18 mouse cellular contexts compared by ENCODE assay signal in the genomic region with DNA sequence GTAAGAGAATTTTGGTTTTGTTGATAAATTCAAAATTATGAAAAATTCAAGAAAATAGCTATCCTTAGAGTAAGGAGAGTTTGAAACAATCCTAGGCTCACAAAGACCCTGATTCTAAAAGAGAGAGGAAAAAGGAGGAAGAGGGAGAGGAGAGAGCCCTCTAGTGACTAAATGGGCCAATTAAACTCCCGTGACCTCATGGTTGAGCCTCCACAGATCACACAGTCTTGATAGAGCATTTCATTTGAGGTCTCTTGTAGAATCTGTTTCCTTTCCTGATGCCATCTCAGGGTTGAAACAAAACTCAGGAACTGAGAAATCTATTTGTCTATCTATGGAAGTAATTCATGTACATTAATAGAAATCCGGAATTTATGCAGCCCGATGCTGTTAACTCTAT.
A peak's percentile ranks its signal among the peaks of the same experiment; 100 is the strongest.
DNase-seq lines count a peak whose midpoint lies in the region; ATAC-seq and TF ChIP-seq lines count a peak whose summit lies in the region.
"Had no signal": no experiment of that assay in that cellular context is flagged by ENCODE, and none has a peak within 500 bp of the region (broad histone marks: within the 10 kb centered on the region; RNA-seq: fewer than 3 reads in every experiment).

No protein-coding gene starts in this region.

- no peak overlapping the region for H3K4me3 ChIP-seq in embryonic facial prominence, embryonic 11.5 days (ENCODE audit: low read depth, low read length)
- no peak overlapping the region for H3K4me3 ChIP-seq in embryonic facial prominence, embryonic 10.5 days
- H3K4me3 ChIP-seq in left cerebral cortex, adult 2 months, result no peak overlapping the region
- H3K4me3 ChIP-seq: embryonic facial prominence, embryonic 15.5 days; heart, embryonic 12.5 days; hindbrain, embryonic 12.5 days; midbrain, embryonic 10.5 days; neural tube, embryonic 12.5 days had no signal

- H3K27me3 ChIP-seq in embryonic facial prominence, embryonic 11.5 days (ENCODE audit: control insufficient read depth, insufficient read depth, low read length), result no peaks in the 10 kb centered on the region
- no peaks in the 10 kb centered on the region for H3K27me3 ChIP-seq in embryonic facial prominence, embryonic 10.5 days (replicated peaks; ENCODE audit: low read depth, poor library complexity, severe bottlenecking)

- no peak overlapping the region for H3K4me2 ChIP-seq in embryonic facial prominence, embryonic 11.5 days (ENCODE audit: low read depth, low read length)
- H3K4me2 ChIP-seq: embryonic facial prominence, embryonic 15.5 days; heart, embryonic 12.5 days; hindbrain, embryonic 12.5 days; neural tube, embryonic 12.5 days had no signal

- 68% methylated on average over 3 of the region's 3 CpGs for WGBS in embryonic facial prominence, embryonic 11.5 days
- 71% methylated on average over 3 of the region's 3 CpGs for WGBS in embryonic facial prominence, embryonic 10.5 days

- H3K9ac ChIP-seq in embryonic facial prominence, embryonic 11.5 days (replicated peaks; ENCODE audit: low read length), result no peak overlapping the region
- H3K9ac ChIP-seq: embryonic facial prominence, embryonic 15.5 days; heart, embryonic 12.5 days; hindbrain, embryonic 12.5 days; neural tube, embryonic 12.5 days had no signal

- TF ChIP-seq CTCF in left cerebral cortex, adult 2 months (IDR thresholded peaks at IDR 0.05), result peak; percentile 38

- no peak overlapping the region for H3K27ac ChIP-seq in embryonic facial prominence, embryonic 11.5 days (replicated peaks; ENCODE audit: low read depth, low read length)
- no peak overlapping the region for H3K27ac ChIP-seq in embryonic facial prominence, embryonic 10.5 days (replicated peaks)
- no peak overlapping the region for H3K27ac ChIP-seq in left cerebral cortex, adult 2 months
- H3K27ac ChIP-seq: embryonic facial prominence, embryonic 15.5 days; hindbrain, embryonic 12.5 days; midbrain, embryonic 10.5 days; neural tube, embryonic 12.5 days had no signal

- no peaks in the 10 kb centered on the region for H3K36me3 ChIP-seq in embryonic facial prominence, embryonic 11.5 days (replicated peaks; ENCODE audit: control insufficient read depth, insufficient read depth, low read depth, low read length)
- no peaks in the 10 kb centered on the region for H3K36me3 ChIP-seq in embryonic facial prominence, embryonic 10.5 days (replicated peaks)
- H3K36me3 ChIP-seq: embryonic facial prominence, embryonic 15.5 days; heart, embryonic 12.5 days; hindbrain, embryonic 12.5 days; midbrain, embryonic 10.5 days; neural tube, embryonic 12.5 days had no signal

- intact Hi-C loops in left cerebral cortex, adult 2 months (cut with DNase I), result no loop called here
- intact Hi-C loops in left cerebral cortex, postnatal 14 days (cut with DNase I), result loop anchor here (5.0 kb wide), 2 partner anchors 51 to 406 kb away; no protein-coding TSS in a partner anchor
- intact Hi-C loops in gastrocnemius, postnatal 14 days (cut with DNase I; ENCODE audit: low total_unique reads), result no loop called here

- no peaks in the 10 kb centered on the region for H3K4me1 ChIP-seq in embryonic facial prominence, embryonic 11.5 days (ENCODE audit: control insufficient read depth, insufficient read depth, low read length)
- no peaks in the 10 kb centered on the region for H3K4me1 ChIP-seq in embryonic facial prominence, embryonic 10.5 days
- H3K4me1 ChIP-seq: embryonic facial prominence, embryonic 15.5 days; hindbrain, embryonic 12.5 days; midbrain, embryonic 10.5 days; neural tube, embryonic 12.5 days had no signal

- DNase-seq in embryonic facial prominence, embryonic 11.5 days (ENCODE audit: low spot score), result peak; percentile 33
- no peak for DNase-seq in embryonic facial prominence, embryonic 10.5 days (ENCODE audit: low spot score)
- DNase-seq in left cerebral cortex, adult 2 months (ENCODE audit: extremely low spot score in 1 of 2, low spot score in 2 of 2), result no peak
- no peak for DNase-seq in left cerebral cortex, postnatal 14 days (ENCODE audit: low spot score in 2 of 2)
- peak; percentile 22 for DNase-seq in 416B (ENCODE audit: low read depth)
- peak; percentile 44 for DNase-seq in embryo, embryonic 10 days (ENCODE audit: low spot score)
- no peak for DNase-seq in thymus, postnatal 14 days
- DNase-seq in gastrocnemius, postnatal 14 days, result no peak
- DNase-seq: cerebellum, adult 8-10 months; gastrocnemius, postnatal 25 days; kidney, adult 8-10 months; thymus, postnatal 4 days had no signal

- ATAC-seq in embryonic facial prominence, embryonic 11.5 days (replicated peaks; ENCODE audit: insufficient number of reproducible peaks, low FRiP score, low TSS enrichment, low read depth), result no peak
- ATAC-seq: forebrain, embryonic 16.5 days had no signal

- H3K9me3 ChIP-seq in embryonic facial prominence, embryonic 11.5 days (replicated peaks; ENCODE audit: control insufficient read depth, low read length), result no peaks in the 10 kb centered on the region
- no peaks in the 10 kb centered on the region for H3K9me3 ChIP-seq in embryonic facial prominence, embryonic 10.5 days
- H3K9me3 ChIP-seq: embryonic facial prominence, embryonic 15.5 days; heart, embryonic 12.5 days; hindbrain, embryonic 12.5 days; midbrain, embryonic 10.5 days; neural tube, embryonic 12.5 days had no signal

Comparison
In these comparisons a context has a peak if more than half of its experiments do, and no peak if none do; other contexts are left out.
1. DNase-seq: peak in embryonic facial prominence, embryonic 11.5 days (single experiment), 416B (single experiment) and embryo, embryonic 10 days (single experiment); none in embryonic facial prominence, embryonic 10.5 days (single experiment), left cerebral cortex, adult 2 months (0 of 2), left cerebral cortex, postnatal 14 days (0 of 2), thymus, postnatal 14 days (single experiment) and gastrocnemius, postnatal 14 days (single experiment).